Mouse (Mus musculus): ENCODE data around the gene Mgat4d.

- TF ChIP-seq CTCF (IDR thresholded peaks at IDR 0.05; ENCODE audit: borderline replicate concordance, insufficient read depth, low read length) (no peak), POLR2A (IDR thresholded peaks at IDR 0.05; ENCODE audit: low read depth, low read length) (no peak)
Observed at GRCm38 (mm10) chr8:83397726-83398125, 49.5 kb downstream of the Mgat4d start.
